ENCODE assay signal across 8 mouse cellular contexts in the genomic region with DNA sequence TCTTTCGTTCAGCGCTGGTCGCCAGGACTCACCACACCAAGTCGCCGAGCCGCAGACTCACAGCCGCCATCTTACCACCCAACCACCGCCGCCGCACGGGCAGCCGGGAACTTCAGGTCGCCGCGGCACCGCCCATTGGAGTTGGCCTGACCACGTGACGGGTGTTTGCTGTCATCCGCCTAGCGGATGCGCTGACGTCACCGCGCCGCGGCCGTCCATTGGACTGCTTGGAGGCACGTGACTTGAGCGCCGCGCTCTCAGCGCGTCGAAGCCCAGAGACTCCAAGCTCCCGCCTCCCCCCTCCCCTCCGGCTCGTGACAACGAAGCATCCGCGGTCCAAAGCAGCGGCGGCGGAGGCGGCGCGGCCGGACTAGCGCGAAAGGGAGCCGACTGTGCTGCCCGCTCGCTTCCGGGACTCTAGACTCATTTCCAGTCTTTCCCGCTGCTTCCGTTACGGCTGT. TPM values are rescaled to one million over a fixed set of nuclear protein-coding genes. Genes with fewer than 3 reads are reported as not detected.
A peak's percentile ranks its signal among the peaks of the same experiment; 100 is the strongest.
DNase-seq lines count a peak whose midpoint lies in the region; ATAC-seq and TF ChIP-seq lines count a peak whose summit lies in the region.

A gene (minus strand): TSS at position 90 of the 461 bp plus-strand sequence.
A gene (plus strand): TSS at position 284 of the 461 bp plus-strand sequence.

- in situ Hi-C loops in ES-E14 (cut with MboI; ENCODE audit: low sequenced_read_pairs in 2 of 2, unreplicated experiment in 2 of 2), result no loop called here

- peak within 1 kb of the TSS; percentile 53; the same call in 1 of the 2 replicates for H3K27ac ChIP-seq in ES-E14 (ENCODE audit: insufficient read depth, low read depth, low read length, poor library complexity, severe bottlenecking)
- H3K27ac ChIP-seq in forebrain, embryonic 15.5 days (replicated peaks), result peak within 1 kb of the TSS; percentile 99

- H3K9me3 ChIP-seq in ES-E14 (ENCODE audit: control insufficient read depth, insufficient read depth, low read depth, low read length), result no peaks in the 10 kb centered on the region
- H3K9me3 ChIP-seq in forebrain, embryonic 15.5 days, result no peaks in the 10 kb centered on the region

- peak; percentile 97 for DNase-seq in ES-E14 (ENCODE audit: low read depth, low spot score)
- peak; percentile 100 for DNase-seq in cerebellum, adult 11-12 months
- peak; percentile 99 for DNase-seq in heart, postnatal 25 days (ENCODE audit: low spot score)
- DNase-seq in layer of hippocampus, adult 18-20 months (ENCODE audit: low spot score in 2 of 2), result peak; percentile 99
- DNase-seq in lung, adult 2 months, result peak; percentile 98
- peak; percentile 99 for DNase-seq in thymus, adult 18-20 months

- peak within 1 kb of the TSS; percentile 92 for H3K4me2 ChIP-seq in forebrain, embryonic 15.5 days (replicated peaks)

- peak within 1 kb of the TSS; percentile 94 for H3K9ac ChIP-seq in ES-E14 (ENCODE audit: insufficient read depth, low read depth, low read length, poor library complexity, severe bottlenecking)
- H3K9ac ChIP-seq in forebrain, embryonic 15.5 days (replicated peaks), result peak within 1 kb of the TSS; percentile 95

- intact Hi-C loops in heart, postnatal 25 days (cut with DNase I), result loop anchor here (5.0 kb wide), 2 partner anchors 33 to 88 kb away; a partner anchor contains a TSS

- peak; percentile 99 for ATAC-seq in forebrain, embryonic 15.5 days (replicated peaks)
- peak; percentile 92 for ATAC-seq in neutrophil, adult 5-6 weeks (ENCODE audit: extremely low read depth, insufficient number of reproducible peaks, low FRiP score, poor library complexity, severe bottlenecking)

- TF ChIP-seq CTCF in lung, adult 2 months (IDR thresholded peaks at IDR 0.05; ENCODE audit: insufficient read depth, low read length), result no peak

- under 1% methylated on average over 56 of the region's 56 CpGs for WGBS in forebrain, embryonic 15.5 days
- WGBS in lung, adult 2 months, result under 1% methylated on average over 56 of the region's 56 CpGs

- H3K4me3 ChIP-seq in ES-E14 (ENCODE audit: insufficient read depth in 1 of 2, low read depth in 1 of 2, low read length in 2 of 2, poor library complexity in 1 of 2, severe bottlenecking in 1 of 2), result peak within 1 kb of the TSS; percentile 85 to 99
- H3K4me3 ChIP-seq in forebrain, embryonic 15.5 days, result peak within 1 kb of the TSS; percentile 97
- peak within 1 kb of the TSS; percentile 97 for H3K4me3 ChIP-seq in lung, adult 2 months (replicated peaks; ENCODE audit: extremely low read depth, low read depth, low read length)

- peak; percentile 71 for TF ChIP-seq POLR2A in lung, adult 2 months (IDR thresholded peaks at IDR 0.05; ENCODE audit: borderline replicate concordance, extremely low read depth, low read depth, low read length)

- peaks cover 0 to 8% of the 10 kb centered on the region in 2 experiments; a peak in 2 of 4 replicates for H3K4me1 ChIP-seq in ES-E14 (ENCODE audit: control insufficient read depth in 2 of 2, insufficient read depth in 2 of 2, low read length in 2 of 2, poor library complexity in 1 of 2)
- H3K4me1 ChIP-seq in forebrain, embryonic 15.5 days, result peaks cover 43% of the 10 kb centered on the region
- H3K4me1 ChIP-seq in lung, adult 2 months (ENCODE audit: control insufficient read depth, insufficient read depth, low read length), result peaks cover 19% of the 10 kb centered on the region

- H3K27me3 ChIP-seq in forebrain, embryonic 15.5 days, result no peaks in the 10 kb centered on the region

- peaks cover 12% of the 10 kb centered on the region; the same call in 1 of the 2 replicates for H3K36me3 ChIP-seq in ES-E14 (ENCODE audit: control insufficient read depth, insufficient read depth, low read length, poor library complexity, severe bottlenecking)
- H3K36me3 ChIP-seq in forebrain, embryonic 15.5 days, result peaks cover 29% of the 10 kb centered on the region

TF ChIP-seq in ES-E14, 5 proteins besides CTCF, POLR2A, EP300 and RAD21:
- TF ChIP-seq HCFC1 (IDR thresholded peaks at IDR 0.05; ENCODE audit: borderline replicate concordance, insufficient read depth, low read length) (peak; percentile 16; the same call in 1 of the 2 replicates), ZC3H11A (IDR thresholded peaks at IDR 0.05; ENCODE audit: borderline replicate concordance, low read depth, low read length) (no peak), MAFK (IDR thresholded peaks at IDR 0.05; ENCODE audit: insufficient read depth, low read depth, low read length) (no peak)
TF ChIP-seq in ES-E14: peak in this region for 1.

RNA-seq across cellular contexts. Expression of the first gene that starts in this region (rescaled TPM):
- 67.4 and 75.6 TPM in 2 replicates for total RNA-seq in ES-E14 (2012; rRNA removed)
- 192 and 196 TPM in 2 replicates for polyA plus RNA-seq in forebrain, embryonic 15.5 days (2015; fragmentation: Nextera tagmentation; extraction: Ambion mirVana)
- total RNA-seq in heart, postnatal 25 days (2021), result 10 to 100 TPM; 42.4 to 46.8 TPM
- 100 to 1,000 TPM; 139 to 143 TPM for total RNA-seq in layer of hippocampus, adult 18-20 months (2021)
- 46.8 and 60.1 TPM in 2 replicates for polyA plus RNA-seq in lung, adult 2 months (2012; rRNA removed)
- total RNA-seq in neutrophil, adult 5-6 weeks (2017), result 154 and 165 TPM in 2 replicates

RNA-seq across cellular contexts. Expression of the second gene that starts in this region (rescaled TPM):
- total RNA-seq in ES-E14 (2012; rRNA removed), result 13.5 and 16.0 TPM in 2 replicates
- polyA plus RNA-seq in forebrain, embryonic 15.5 days (2015; fragmentation: Nextera tagmentation; extraction: Ambion mirVana), result 17.8 and 18.3 TPM in 2 replicates
- total RNA-seq in heart, postnatal 25 days (2021), result 10 to 100 TPM; 23.5 to 30.8 TPM
- 10 to 100 TPM; 43.3 to 43.7 TPM for total RNA-seq in layer of hippocampus, adult 18-20 months (2021)
- 33.5 and 46.2 TPM in 2 replicates for polyA plus RNA-seq in lung, adult 2 months (2012; rRNA removed)
- total RNA-seq in neutrophil, adult 5-6 weeks (2017), result 60.3 and 61.9 TPM in 2 replicates

Comparison
In these comparisons a context has a peak if more than half of its experiments do, and no peak if none do; other contexts are left out.
1. Peak in every context shown above with its lines: DNase-seq, ATAC-seq, H3K4me3 ChIP-seq and H3K27ac ChIP-seq.